Mouse (Mus musculus): ENCODE data around the gene Sstr2. TPM values are rescaled to one million over a fixed set of nuclear protein-coding genes. Genes with fewer than 3 reads are reported as not detected.

Gene Sstr2
- polyA plus RNA-seq, 1 experiment from 2014 or later: 0.28 TPM

- Histone ChIP-seq H3K4me3 (ENCODE audit: low read length) (no peak overlapping the region), H3K27me3 (ENCODE audit: control insufficient read depth, insufficient read depth, low read length) (no peaks in the 10 kb centered on the region), H3K9me3 (ENCODE audit: control insufficient read depth, low read length) (no peaks in the 10 kb centered on the region), H3K27ac (ENCODE audit: low read depth, low read length) (no peak overlapping the region), H3K36me3 (ENCODE audit: control insufficient read depth, insufficient read depth, low read length) (no peaks in the 10 kb centered on the region), H3K9ac (ENCODE audit: low read depth, low read length) (no peak overlapping the region), H3K4me2 (replicated peaks; ENCODE audit: low read depth, low read length) (no peak overlapping the region), H3K4me1 (ENCODE audit: control insufficient read depth, insufficient read depth, low read length) (0 out of 2 replicates have a peak, but pooled peaks cover 3% of the 10 kb centered on the region)
- ATAC-seq (ENCODE audit: low FRiP score, low TSS enrichment): no peak
- WGBS: 65% methylated on average over 8 of the region's 8 CpGs
Measured at GRCm38 (mm10) chr11:113631862-113632261, 12.7 kb downstream of the Sstr2 start.

DNA sequence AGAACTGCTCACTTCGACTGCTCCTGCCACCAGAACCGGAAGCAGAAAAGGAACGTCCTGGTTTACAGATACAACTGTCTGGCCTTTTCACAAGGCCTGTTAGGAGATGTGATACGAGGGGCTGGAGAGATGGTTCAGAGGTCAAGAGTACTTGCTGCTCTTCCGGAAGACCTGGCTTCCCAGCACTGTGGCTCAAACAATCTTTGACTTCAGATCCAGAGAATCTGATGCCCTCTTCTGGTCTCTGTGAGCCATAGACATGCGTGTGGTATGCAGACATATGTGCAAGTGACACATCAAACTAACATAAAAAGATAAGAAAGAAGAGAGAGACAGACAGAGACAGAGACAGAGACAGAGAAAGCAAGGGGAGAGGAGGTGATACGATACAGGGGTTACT is 13.2 kb downstream of the Sstr2 start:
- ATAC-seq (ENCODE audit: low FRiP score, low TSS enrichment): no peak

DNA sequence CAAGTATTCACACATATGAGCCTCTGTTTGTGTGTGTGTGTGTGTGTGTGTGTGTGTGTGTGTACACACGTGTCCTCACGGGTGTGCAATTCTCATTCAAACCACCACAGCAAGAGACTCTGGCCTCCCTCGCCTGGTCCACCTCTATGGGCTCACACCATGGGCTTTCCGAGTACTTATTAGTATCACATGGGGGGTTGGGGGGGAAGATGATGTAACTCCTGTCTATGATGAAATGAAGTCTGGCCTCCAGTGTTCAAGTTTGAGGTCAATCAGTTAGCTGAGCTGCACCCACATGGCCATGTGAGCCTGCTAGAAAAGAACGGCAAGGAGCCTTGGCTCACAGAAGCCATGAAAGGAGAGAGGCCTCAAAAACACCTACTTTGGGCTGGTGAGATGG is 14.3 kb downstream of the Sstr2 start:
- no peak overlapping the region for H3K4me2 ChIP-seq (replicated peaks; ENCODE audit: low read depth, low read length)
- 92% methylated on average over 5 of the region's 5 CpGs for WGBS
- H3K36me3 ChIP-seq (ENCODE audit: control insufficient read depth, insufficient read depth, low read length): no peaks in the 10 kb centered on the region
- H3K4me3 ChIP-seq (ENCODE audit: low read length): no peak overlapping the region
- no peaks in the 10 kb centered on the region for H3K27me3 ChIP-seq (ENCODE audit: control insufficient read depth, insufficient read depth, low read length)
- no peak overlapping the region for H3K9ac ChIP-seq (ENCODE audit: low read depth, low read length)
- H3K4me1 ChIP-seq (ENCODE audit: control insufficient read depth, insufficient read depth, low read length): 0 out of 2 replicates have a peak, but pooled peaks cover 3% of the 10 kb centered on the region
- ATAC-seq (ENCODE audit: low FRiP score, low TSS enrichment): no peak
- peaks cover 5% of the 10 kb centered on the region; the same call in 1 of the 2 replicates for H3K9me3 ChIP-seq (ENCODE audit: control insufficient read depth, low read length)
- H3K27ac ChIP-seq (ENCODE audit: low read depth, low read length): no peak overlapping the region

More for the DNA sequence above, 13.2 kb downstream of the Sstr2 start:
- Histone ChIP-seq H3K27me3 (ENCODE audit: control insufficient read depth, insufficient read depth, low read length) (no peaks in the 10 kb centered on the region), H3K9ac (ENCODE audit: low read depth, low read length) (no peak overlapping the region), H3K9me3 (ENCODE audit: control insufficient read depth, low read length) (no peaks in the 10 kb centered on the region), H3K4me1 (ENCODE audit: control insufficient read depth, insufficient read depth, low read length) (0 out of 2 replicates have a peak, but pooled peaks cover 3% of the 10 kb centered on the region), H3K27ac (ENCODE audit: low read depth, low read length) (no peak overlapping the region), H3K4me2 (replicated peaks; ENCODE audit: low read depth, low read length) (no peak overlapping the region), H3K4me3 (ENCODE audit: low read length) (no peak overlapping the region), H3K36me3 (ENCODE audit: control insufficient read depth, insufficient read depth, low read length) (no peaks in the 10 kb centered on the region)
- WGBS: 78% methylated on average over 7 of the region's 7 CpGs

- WGBS: 64% methylated on average over 10 of the region's 10 CpGs
Measured at GRCm38 (mm10) chr11:113634699-113635121, 15.6 kb downstream of the Sstr2 start.

DNA sequence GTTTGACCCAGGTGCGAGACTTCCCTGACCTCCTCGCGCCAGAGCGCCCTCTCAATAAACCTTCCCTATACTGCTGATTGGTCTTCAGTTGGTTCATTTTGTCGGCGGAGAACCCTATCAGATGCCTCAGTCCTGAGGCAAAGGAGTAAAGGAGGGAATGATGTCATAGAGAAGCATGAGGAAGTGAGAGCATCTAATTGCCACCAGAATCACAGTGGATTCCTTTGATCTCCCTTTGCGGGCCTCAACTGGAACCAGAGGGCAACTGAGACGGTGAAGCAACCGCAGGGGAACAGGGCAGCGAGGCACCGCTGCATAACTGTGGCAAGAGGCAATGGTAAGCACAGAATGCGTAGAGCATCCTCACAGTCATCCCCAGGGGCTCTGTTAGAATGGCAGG is 19.5 kb downstream of the Sstr2 start:
- no peaks in the 10 kb centered on the region for H3K36me3 ChIP-seq (ENCODE audit: control insufficient read depth, insufficient read depth, low read length)
- 86% methylated on average over 12 of the region's 12 CpGs for whole genome bisulfite sequencing
- no peaks in the 10 kb centered on the region for H3K4me1 ChIP-seq (ENCODE audit: control insufficient read depth, insufficient read depth, low read length)
- H3K27ac ChIP-seq (ENCODE audit: low read depth, low read length): no peak overlapping the region
- no peaks in the 10 kb centered on the region for H3K27me3 ChIP-seq (ENCODE audit: control insufficient read depth, insufficient read depth, low read length)
- no peak for ATAC-seq (ENCODE audit: low FRiP score, low TSS enrichment)
- H3K9ac ChIP-seq (ENCODE audit: low read depth, low read length): no peak overlapping the region
- peaks cover 5% of the 10 kb centered on the region; the same call in 1 of the 2 replicates for H3K9me3 ChIP-seq (ENCODE audit: control insufficient read depth, low read length)
- H3K4me2 ChIP-seq (replicated peaks; ENCODE audit: low read depth, low read length): no peak overlapping the region
- H3K4me3 ChIP-seq (ENCODE audit: low read length): no peak overlapping the region

More at GRCm38 (mm10) chr11:113634699-113635121, 15.6 kb downstream of the Sstr2 start:
- ATAC-seq (ENCODE audit: low FRiP score, low TSS enrichment): no peak
- no peak overlapping the region for H3K9ac ChIP-seq (ENCODE audit: low read depth, low read length)
- 0 out of 2 replicates have a peak, but pooled peaks cover 3% of the 10 kb centered on the region for H3K4me1 ChIP-seq (ENCODE audit: control insufficient read depth, insufficient read depth, low read length)
- H3K4me3 ChIP-seq (ENCODE audit: low read length): no peak overlapping the region
- H3K27me3 ChIP-seq (ENCODE audit: control insufficient read depth, insufficient read depth, low read length): no peaks in the 10 kb centered on the region
- H3K36me3 ChIP-seq (ENCODE audit: control insufficient read depth, insufficient read depth, low read length): no peaks in the 10 kb centered on the region
- H3K4me2 ChIP-seq (replicated peaks; ENCODE audit: low read depth, low read length): no peak overlapping the region
- no peak overlapping the region for H3K27ac ChIP-seq (ENCODE audit: low read depth, low read length)
- peaks cover 5% of the 10 kb centered on the region; the same call in 1 of the 2 replicates for H3K9me3 ChIP-seq (ENCODE audit: control insufficient read depth, low read length)

DNA sequence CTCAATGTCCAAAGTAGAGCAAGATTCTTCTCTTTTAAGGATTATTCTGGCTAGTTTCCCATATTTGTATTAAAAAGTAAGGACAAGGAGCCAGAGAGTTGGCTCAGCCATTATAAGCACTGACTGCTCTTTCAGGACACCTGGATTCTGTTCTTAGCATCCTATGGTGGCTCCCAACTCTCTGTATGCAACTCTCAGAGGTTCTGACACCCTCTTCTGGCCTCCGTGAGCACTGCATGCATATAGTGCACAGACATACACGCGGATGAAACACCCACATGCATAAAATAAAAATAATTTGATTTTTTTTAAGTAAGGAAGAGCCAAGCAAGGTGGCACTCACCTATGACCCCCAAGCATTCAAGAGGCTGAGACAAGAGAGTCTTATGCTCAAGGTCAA is 26.0 kb downstream of the Sstr2 start:
- no peaks in the 10 kb centered on the region for H3K27me3 ChIP-seq (ENCODE audit: control insufficient read depth, insufficient read depth, low read length)
- H3K9me3 ChIP-seq (ENCODE audit: control insufficient read depth, low read length): no peaks in the 10 kb centered on the region; the same call in 1 of the 2 replicates
- no peak overlapping the region for H3K4me2 ChIP-seq (replicated peaks; ENCODE audit: low read depth, low read length)
- no peak for ATAC-seq (ENCODE audit: low FRiP score, low TSS enrichment)
- no peak overlapping the region for H3K4me3 ChIP-seq (ENCODE audit: low read length)
- no peak overlapping the region for H3K27ac ChIP-seq (ENCODE audit: low read depth, low read length)
- 86% methylated on average over 3 of the region's 3 CpGs for WGBS
- H3K4me1 ChIP-seq (ENCODE audit: control insufficient read depth, insufficient read depth, low read length): peaks cover 1% of the 10 kb centered on the region; the same call in 1 of the 2 replicates
- H3K36me3 ChIP-seq (ENCODE audit: control insufficient read depth, insufficient read depth, low read length): no peaks in the 10 kb centered on the region
- no peak overlapping the region for H3K9ac ChIP-seq (ENCODE audit: low read depth, low read length)

GRCm38 (mm10) chr11:113648152-113648551 is 29.0 kb downstream of the Sstr2 start:
- no peak overlapping the region for H3K4me3 ChIP-seq (ENCODE audit: low read length)
- no peak for ATAC-seq (ENCODE audit: low FRiP score, low TSS enrichment)
- H3K36me3 ChIP-seq (ENCODE audit: control insufficient read depth, insufficient read depth, low read length): peaks cover 14% of the 10 kb centered on the region
- WGBS: 4% methylated on average over 15 of the region's 15 CpGs
- H3K9me3 ChIP-seq (ENCODE audit: control insufficient read depth, low read length): no peaks in the 10 kb centered on the region; the same call in 1 of the 2 replicates
- no peaks in the 10 kb centered on the region for H3K27me3 ChIP-seq (ENCODE audit: control insufficient read depth, insufficient read depth, low read length)
- H3K4me2 ChIP-seq (replicated peaks; ENCODE audit: low read depth, low read length): no peak overlapping the region
- H3K4me1 ChIP-seq (ENCODE audit: control insufficient read depth, insufficient read depth, low read length): peaks cover 26% of the 10 kb centered on the region
- H3K9ac ChIP-seq (ENCODE audit: low read depth, low read length): no peak overlapping the region
- H3K27ac ChIP-seq (ENCODE audit: low read depth, low read length): no peak overlapping the region

- WGBS: 43% methylated on average over 26 of the region's 26 CpGs
- no peaks in the 10 kb centered on the region; the same call in 1 of the 2 replicates for H3K9me3 ChIP-seq (ENCODE audit: control insufficient read depth, low read length)
- peak within 1 kb of the TSS; percentile 61 for H3K4me2 ChIP-seq (replicated peaks; ENCODE audit: low read depth, low read length)
- peaks cover 26% of the 10 kb centered on the region for H3K4me1 ChIP-seq (ENCODE audit: control insufficient read depth, insufficient read depth, low read length)
- H3K4me3 ChIP-seq (ENCODE audit: low read length): peak within 1 kb of the TSS; percentile 88
- ATAC-seq (ENCODE audit: low FRiP score, low TSS enrichment): no peak
- peaks cover 21% of the 10 kb centered on the region for H3K36me3 ChIP-seq (ENCODE audit: control insufficient read depth, insufficient read depth, low read length)
- H3K27ac ChIP-seq (ENCODE audit: low read depth, low read length): peak within 1 kb of the TSS; percentile 66; the same call in 1 of the 2 replicates
- H3K9ac ChIP-seq (ENCODE audit: low read depth, low read length): peak within 1 kb of the TSS; percentile 93
- H3K27me3 ChIP-seq (ENCODE audit: control insufficient read depth, insufficient read depth, low read length): no peaks in the 10 kb centered on the region
Measured at GRCm38 (mm10) chr11:113648690-113649352, 29.7 kb downstream of the Sstr2 start, which contains the start of gene Cog1. Gene Cog1, plus strand, starts transcription at chr11:113649169.
